Mouse (Mus musculus) cerebellum, postnatal 10 days (tissue): Measurements from ENCODE around the gene Vmn1r167.
"Not testable (repeated sequence)": the region's sequence is repeated elsewhere in the genome, so short reads cannot be mapped to it uniquely, and the experiment has no call there.

Source experiments
- DNase-seq, 2 experiments: peaks; one replicate each; pipeline ENCODE4 v3.0.0; 2021; ENCODE audit warnings: mixed read lengths in 2 of 2

Gene Vmn1r167

DNA sequence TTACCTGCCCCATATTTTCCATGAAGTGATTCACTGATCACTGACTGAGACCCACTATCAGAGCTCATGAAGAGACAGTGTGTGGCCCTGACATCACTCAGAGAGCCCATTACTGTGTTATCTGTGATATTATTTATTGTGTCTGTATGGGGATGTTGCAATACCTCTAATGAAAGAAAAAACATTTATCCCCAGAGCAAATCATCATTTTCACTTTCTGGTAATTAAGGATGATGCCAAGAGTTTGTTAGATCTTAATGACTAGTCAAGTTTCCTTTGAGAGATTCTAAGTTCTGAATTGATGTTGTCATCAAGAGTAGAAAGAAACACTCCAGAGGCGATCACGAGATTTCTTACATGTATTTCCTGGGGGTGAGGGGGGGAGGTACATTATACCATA is at the start of gene Vmn1r167:
Gene Vmn1r167 (minus strand): TSS at position 101 of the 400 bp plus-strand sequence.
- not testable (repeated sequence) for DNase-seq

DNA sequence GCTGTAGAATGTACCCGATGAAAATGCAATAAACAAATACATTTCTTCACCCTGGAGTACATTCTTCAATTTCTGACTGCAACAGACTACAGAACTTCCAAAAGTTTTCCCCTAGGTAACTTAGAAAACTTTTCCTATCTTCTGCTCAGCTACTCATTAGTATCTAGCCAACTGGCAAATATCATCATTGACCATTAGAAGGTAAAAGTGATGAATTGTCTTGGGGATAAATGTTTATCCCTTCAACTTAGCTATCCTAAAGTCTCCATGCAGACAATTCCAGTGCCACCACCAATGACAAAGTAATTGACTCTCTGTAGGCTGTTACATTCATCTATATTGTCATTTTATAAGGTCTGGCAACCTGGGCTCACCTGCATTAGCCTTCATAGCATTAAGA is 32.4 kb upstream of the Vmn1r167 start, which contains the start of gene Vmn1r168:
Gene Vmn1r168 (plus strand): TSS at position 301 of the 400 bp plus-strand sequence.
- not testable (repeated sequence) for DNase-seq

DNA sequence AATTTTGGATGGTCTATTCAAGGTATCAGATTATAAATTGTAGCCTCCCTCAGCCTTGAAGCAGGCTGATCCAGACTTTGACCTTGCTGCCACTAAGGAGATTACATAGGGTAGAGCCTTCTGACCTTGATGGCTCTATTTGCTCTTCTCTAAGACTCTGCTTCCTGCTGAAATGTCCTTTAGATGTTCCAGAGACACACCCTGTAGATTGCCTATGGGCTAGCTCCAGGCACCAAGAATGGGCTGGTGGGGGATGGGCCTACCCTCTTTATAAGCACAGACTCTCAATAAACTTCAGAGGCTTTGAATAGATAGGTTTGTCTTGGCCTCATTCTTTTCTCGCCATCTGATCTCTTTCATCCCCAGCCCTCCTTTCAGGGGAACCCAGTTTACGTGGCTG is 34.1 kb downstream of the Vmn1r167 start:
- DNase-seq, result not testable (repeated sequence)

DNA sequence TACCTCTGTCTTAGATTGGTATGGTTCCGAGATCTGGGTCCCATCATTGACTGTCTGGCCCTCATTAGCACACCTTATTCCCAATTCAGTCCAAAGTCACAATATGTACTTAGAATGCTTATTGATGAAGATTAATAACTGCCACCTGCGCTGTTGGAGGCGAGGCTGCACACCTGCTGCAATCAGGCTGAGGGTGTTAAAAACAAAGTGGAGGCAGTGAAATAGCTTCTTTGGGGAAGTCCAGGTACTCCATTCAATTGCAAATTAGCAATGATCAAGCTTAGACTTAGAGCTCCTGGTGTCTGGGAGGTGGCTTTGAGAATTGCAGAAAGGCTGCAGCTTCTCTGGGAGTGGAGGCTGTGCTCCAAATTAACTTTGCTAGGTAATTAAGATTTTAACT is 36.2 kb downstream of the Vmn1r167 start:
- not testable (repeated sequence) for DNase-seq

DNA sequence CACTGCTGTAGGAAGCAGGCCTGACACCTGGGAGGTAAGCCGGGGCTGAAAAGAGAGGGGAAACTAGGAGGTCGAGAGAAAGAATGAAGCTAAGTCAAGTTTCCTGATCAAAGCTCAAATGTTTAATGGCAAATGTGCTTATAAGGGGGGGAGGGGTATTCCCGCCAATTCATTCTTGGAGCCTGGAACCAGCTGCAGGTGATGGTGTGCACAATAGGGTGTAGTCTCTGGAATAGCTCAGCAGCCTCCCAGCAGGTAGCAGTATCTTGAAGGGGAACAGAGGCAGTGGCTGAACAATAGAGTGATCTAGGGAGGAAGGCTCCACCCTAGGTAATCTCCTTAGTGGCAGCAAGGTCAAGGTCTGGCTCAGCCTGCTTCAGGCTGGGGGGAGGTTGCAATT is 36.8 kb downstream of the Vmn1r167 start:
- not testable (repeated sequence) for DNase-seq
